Mouse (Mus musculus) heart, embryonic 12.5 days (tissue): ENCODE measurements at regions not wholly inside any gene's neighbourhood (a gene's known extent, or its start where the extent isn't known, plus 50 kb on each side); places are given as distances from the start of the nearest gene placed in this dataset.

Experiments
- ATAC-seq: fragments of 200-750 bp; cut with Nextera tagmentation; 2 replicates; pipeline ENCODE4 v1.8.0; 2017; ENCODE audit warnings: moderate TSS enrichment, moderate library complexity; ENCODE audit not compliant: insufficient number of reproducible peaks, low FRiP score
- H3K27ac ChIP-seq: fragments of 300-500 bp; sonication (generic); 2 replicates; pipeline ENCODE4 v1.5.1; 2016; ENCODE audit warnings: mild to moderate bottlenecking, moderate library complexity; ENCODE audit not compliant: poor library complexity, severe bottlenecking
- H3K27me3 ChIP-seq: fragments of 300-500 bp; sonication (generic); replicated peaks from 2 replicates; pipeline ENCODE4 v1.6.1; 2016; ENCODE audit warnings: mild to moderate bottlenecking, moderate library complexity
- H3K36me3 ChIP-seq: fragments of 300-500 bp; sonication (generic); 2 replicates; pipeline ENCODE4 v1.6.1; 2016; ENCODE audit warnings: mild to moderate bottlenecking, moderate library complexity
- H3K4me1 ChIP-seq: fragments of 300-500 bp; sonication (generic); replicated peaks from 2 replicates; pipeline ENCODE4 v1.6.1; 2016; ENCODE audit warnings: mild to moderate bottlenecking
- H3K4me2 ChIP-seq: fragments of 300-500 bp; sonication (generic); 2 replicates; pipeline ENCODE4 v1.6.1; 2016; ENCODE audit warnings: mild to moderate bottlenecking, moderate library complexity
- H3K4me3 ChIP-seq: fragments of 300-500 bp; sonication (generic); 2 replicates; pipeline ENCODE4 v1.5.1; 2016; ENCODE audit warnings: mild to moderate bottlenecking
- H3K9ac ChIP-seq: fragments of 300-500 bp; sonication (generic); 2 replicates; pipeline ENCODE4 v1.6.1; 2016; ENCODE audit warnings: mild to moderate bottlenecking, moderate library complexity
- H3K9me3 ChIP-seq: fragments of 300-500 bp; sonication (generic); replicated peaks from 2 replicates; pipeline ENCODE4 v1.6.1; 2016; ENCODE audit warnings: mild to moderate bottlenecking, moderate library complexity
- WGBS: fragments of 180-500 bp; shearing (Covaris S2); methylation state at CpG from one replicate; pipeline ENCODE4 v1.1.7; 2016; 5-methylcytosine and 5-hydroxymethylcytosine counted together

GRCm38 (mm10) chr9:80555531-80556067 is 90.3 kb upstream of the Impg1 start:
- H3K4me2 ChIP-seq: no peak overlapping the region
- H3K36me3 ChIP-seq: no peaks in the 10 kb centered on the region
- H3K27ac ChIP-seq: no peak overlapping the region
- H3K27me3 ChIP-seq: no peaks in the 10 kb centered on the region
- ATAC-seq: no peak
- WGBS: 48% methylated on average over 1 of the region's 1 CpGs
- H3K4me3 ChIP-seq: no peak overlapping the region
- no peaks in the 10 kb centered on the region for H3K4me1 ChIP-seq
- H3K9me3 ChIP-seq: no peaks in the 10 kb centered on the region
- H3K9ac ChIP-seq: no peak overlapping the region
